Mouse (Mus musculus): Measurements from ENCODE around the gene Clstn1. TPM values are rescaled to one million over a fixed set of nuclear protein-coding genes. Genes with fewer than 3 reads are reported as not detected.

Clstn1 gene
- polyA plus RNA-seq, 1 experiment from 2014 or later: 75.4 TPM

- Histone ChIP-seq H3K27ac (no peak overlapping the region), H3K4me1 (peaks cover 13% of the 10 kb centered on the region), H3K36me3 (replicated peaks) (no peaks in the 10 kb centered on the region), H3K9me3 (no peaks in the 10 kb centered on the region), H3K27me3 (peaks cover 50% of the 10 kb centered on the region), H3K4me3 (replicated peaks) (no peak overlapping the region), H3K4me2 (no peak overlapping the region), H3K9ac (no peak overlapping the region)
- WGBS: 40% methylated on average over 16 of the region's 16 CpGs
- no peak for ATAC-seq (ENCODE audit: low FRiP score)
Observed at GRCm38 (mm10) chr4:149696189-149696971, 110.1 kb downstream of the Clstn1 start.

DNA sequence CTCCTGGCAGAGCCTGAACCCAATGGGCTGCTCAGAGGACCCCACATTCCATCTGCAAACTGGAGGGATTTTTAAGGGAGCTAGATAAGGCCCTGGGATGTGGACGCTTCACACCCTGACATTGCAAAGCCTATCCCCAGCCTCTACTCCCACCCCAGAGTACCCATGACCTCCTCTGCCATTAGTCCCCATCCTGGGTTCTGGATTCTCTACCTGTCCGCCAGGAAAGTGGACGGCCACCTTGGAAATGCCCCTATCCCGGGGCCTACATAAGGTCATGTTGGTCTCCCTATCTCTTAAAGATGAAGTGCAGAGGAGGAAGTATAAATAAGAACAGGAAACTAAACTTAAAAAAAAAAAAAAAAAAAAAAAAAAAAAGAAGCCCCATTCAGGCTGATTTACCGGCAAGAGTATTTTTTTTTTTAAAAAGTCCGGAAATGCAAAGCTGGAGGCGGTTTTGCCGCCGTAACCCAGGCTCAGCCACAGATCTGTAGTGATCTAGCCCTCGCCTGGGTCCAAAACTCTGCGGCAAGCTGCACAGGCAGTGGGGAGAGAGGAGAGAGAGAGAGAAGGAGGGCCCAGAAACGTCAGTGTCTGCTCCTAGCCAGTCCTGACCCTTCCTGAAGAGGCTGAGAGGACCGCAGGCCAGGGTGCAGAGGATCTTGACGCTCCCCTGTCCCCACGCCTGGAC lies 111.4 kb downstream of the Clstn1 start:
- ATAC-seq (ENCODE audit: low FRiP score): peak; percentile 45
- H3K4me3 ChIP-seq (replicated peaks): peak overlapping the region; percentile 48
- peaks cover 13% of the 10 kb centered on the region for H3K4me1 ChIP-seq
- H3K27ac ChIP-seq: no peak overlapping the region
- H3K36me3 ChIP-seq (replicated peaks): no peaks in the 10 kb centered on the region
- WGBS: 25% methylated on average over 15 of the region's 15 CpGs
- H3K27me3 ChIP-seq: peaks cover 46% of the 10 kb centered on the region
- no peaks in the 10 kb centered on the region for H3K9me3 ChIP-seq
- peak overlapping the region; percentile 57; the same call in 1 of the 2 replicates for H3K9ac ChIP-seq
- peak overlapping the region; percentile 85 for H3K4me2 ChIP-seq

DNA sequence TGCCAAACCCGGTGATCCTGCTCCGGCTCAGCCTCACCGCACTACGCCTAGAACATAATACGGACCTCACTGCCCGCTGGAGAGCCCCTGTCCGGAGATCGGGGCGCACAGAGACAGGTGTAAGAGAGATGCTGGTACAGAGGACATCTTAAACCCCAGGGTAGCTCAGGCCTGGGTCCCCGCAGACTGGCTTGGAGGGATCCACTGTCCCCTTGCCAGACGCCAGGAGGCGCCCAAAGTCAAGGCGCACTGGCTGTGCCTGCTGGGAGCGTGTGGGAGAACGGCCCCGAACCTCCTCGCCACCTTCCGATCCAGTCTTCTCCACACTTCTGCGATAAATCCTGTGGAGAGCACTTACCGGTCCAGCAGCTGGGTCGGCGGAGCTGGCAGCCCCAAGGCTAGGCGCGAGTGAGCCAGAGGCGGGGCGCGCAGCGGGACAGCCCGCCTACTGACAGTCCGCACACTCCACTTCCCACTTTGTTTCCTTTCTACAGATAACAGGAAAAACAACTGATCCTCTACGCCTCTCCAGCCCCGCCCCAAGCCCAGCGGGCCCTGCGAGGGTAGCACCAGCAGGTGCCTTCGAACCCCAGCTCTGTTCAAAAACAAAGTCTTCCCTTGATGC lies 112.0 kb downstream of the Clstn1 start:
- H3K4me1 ChIP-seq: peaks cover 13% of the 10 kb centered on the region
- H3K4me3 ChIP-seq (replicated peaks): peak overlapping the region; percentile 48
- no peaks in the 10 kb centered on the region for H3K9me3 ChIP-seq
- peak overlapping the region; percentile 85 for H3K4me2 ChIP-seq
- peak; percentile 83 for ATAC-seq (ENCODE audit: low FRiP score)
- no peaks in the 10 kb centered on the region for H3K36me3 ChIP-seq (replicated peaks)
- H3K27ac ChIP-seq: no peak overlapping the region
- WGBS: 1% methylated on average over 35 of the region's 35 CpGs
- peak overlapping the region; percentile 57 for H3K9ac ChIP-seq
- H3K27me3 ChIP-seq: peaks cover 46% of the 10 kb centered on the region

Small RNA genes lying within 50 kb of the gene (microRNA-seq; reads per million reads assigned to microRNA genes)
- gene Mir5616 (1.5 reads per million), gene Mir7023 (not detected)

Other genes with a start within 250 kb of the Clstn1 start
- gene Ube4b, start 159.7 kb upstream of the Clstn1 start, polyA plus RNA-seq (2016; fragmentation: Nextera tagmentation; extraction: Ambion mirVana): 68.9 and 76.0 TPM in 2 replicates
- not detected in 2 replicates for gene Rbp7, start 131.5 kb upstream of the Clstn1 start, polyA plus RNA-seq (2016; fragmentation: Nextera tagmentation; extraction: Ambion mirVana)
- 0.55 and 0.69 TPM in 2 replicates for gene Tmem274, start 109.1 kb upstream of the Clstn1 start, polyA plus RNA-seq (2016; fragmentation: Nextera tagmentation; extraction: Ambion mirVana)
- gene Nmnat1, start 101.3 kb upstream of the Clstn1 start, polyA plus RNA-seq (2016; fragmentation: Nextera tagmentation; extraction: Ambion mirVana): 14.3 and 14.7 TPM in 2 replicates
- 48.9 and 53.6 TPM in 2 replicates for gene Lzic, start 101.2 kb upstream of the Clstn1 start, polyA plus RNA-seq (2016; fragmentation: Nextera tagmentation; extraction: Ambion mirVana)
- 83.9 and 84.8 TPM in 2 replicates for gene Ctnnbip1, start 68.2 kb upstream of the Clstn1 start, polyA plus RNA-seq (2016; fragmentation: Nextera tagmentation; extraction: Ambion mirVana)
- 9.4 and 10.4 TPM in 2 replicates for gene Pik3cd, start 116.1 kb downstream of the Clstn1 start, polyA plus RNA-seq (2016; fragmentation: Nextera tagmentation; extraction: Ambion mirVana)
- 39.4 and 41.0 TPM in 2 replicates for gene Tmem201, start 151.6 kb downstream of the Clstn1 start, polyA plus RNA-seq (2016; fragmentation: Nextera tagmentation; extraction: Ambion mirVana)
- gene Slc25a33, start 187.8 kb downstream of the Clstn1 start, polyA plus RNA-seq (2016; fragmentation: Nextera tagmentation; extraction: Ambion mirVana): 12.1 and 12.6 TPM in 2 replicates

Data from forebrain, embryonic 12.5 days (tissue).